Mouse (Mus musculus): ENCODE results near the gene Ndufv1.

- TF ChIP-seq CTCF (IDR thresholded peaks at IDR 0.05; ENCODE audit: extremely low read depth, insufficient read length, insufficient replicate concordance, low read depth, low read length) = no peak
- TF ChIP-seq POLR2A (IDR thresholded peaks at IDR 0.05; ENCODE audit: low read depth, low read length) = no peak
Measured at GRCm38 (mm10) chr19:3994932-3995331, 17.7 kb downstream of the Ndufv1 start.
